Mouse (Mus musculus): ENCODE measurements around the gene Terf2ip.

GRCm38 (mm10) chr8:112037521-112037920 lies 26.3 kb downstream of the Terf2ip start:
- TF ChIP-seq CTCF (IDR thresholded peaks at IDR 0.05; ENCODE audit: low read depth) (no peak), EP300 (IDR thresholded peaks at IDR 0.05; ENCODE audit: low read depth) (no peak)
